Mouse (Mus musculus) liver, postnatal 0 days (tissue): ENCODE measurements around the gene Gstp3.

ENCODE experiments used
- CTCF ChIP-seq: sonication (generic); IDR thresholded peaks from 2 replicates; pipeline ENCODE4 v1.5.1; 2016; ENCODE audit warnings: antibody characterized with exemption, low read depth
- EP300 ChIP-seq: IDR thresholded peaks from 2 replicates; pipeline ENCODE4 v1.6.1; 2016; ENCODE audit warnings: antibody characterized with exemption, low read depth, mild to moderate bottlenecking

- TF ChIP-seq CTCF, result no peak
- TF ChIP-seq EP300, result no peak
These were observed 22.9 kb downstream of the Gstp3 start for GRCm38 (mm10) chr19:4036327-4037045.
